Mouse (Mus musculus) myocyte (in vitro differentiated cells): Measurements from ENCODE around the gene Nxn.

Source experiments
- CEBPB ChIP-seq: IDR thresholded peaks from 2 replicates; pipeline ENCODE4 v1.6.1; 2011; ENCODE audit warnings: mild to moderate bottlenecking, moderate library complexity; ENCODE audit not compliant: poor library complexity, insufficient read depth, severe bottlenecking
- E2F4 ChIP-seq: IDR thresholded peaks from one replicate; pipeline ENCODE4 v1.6.1; 2011; ENCODE audit warnings: mild to moderate bottlenecking, control low read depth, moderate library complexity; ENCODE audit not compliant: insufficient read depth
- MAX ChIP-seq: IDR thresholded peaks from one replicate; pipeline ENCODE4 v1.6.1; 2011; ENCODE audit warnings: low read depth, mild to moderate bottlenecking, control low read depth
- POLR2A ChIP-seq: IDR thresholded peaks from one replicate; pipeline ENCODE4 v1.6.1; 2011; ENCODE audit warnings: low read depth, mild to moderate bottlenecking, control low read depth, moderate library complexity; ENCODE audit not compliant: insufficient read length
- POLR2AphosphoS2 ChIP-seq: IDR thresholded peaks from one replicate; pipeline ENCODE4 v1.6.1; 2011; ENCODE audit warnings: low read depth, control low read depth; ENCODE audit not compliant: insufficient read length
- REST ChIP-seq: IDR thresholded peaks from one replicate; pipeline ENCODE4 v1.6.1; 2011; ENCODE audit warnings: mild to moderate bottlenecking, control low read depth, moderate library complexity; ENCODE audit not compliant: insufficient read depth, insufficient read length
- TCF12 ChIP-seq: IDR thresholded peaks from one replicate; pipeline ENCODE4 v1.6.1; 2011; ENCODE audit warnings: mild to moderate bottlenecking, control low read depth; ENCODE audit not compliant: poor library complexity, insufficient read depth, severe bottlenecking
- USF1 ChIP-seq: IDR thresholded peaks from one replicate; pipeline ENCODE4 v1.6.1; 2011; ENCODE audit warnings: low read depth, mild to moderate bottlenecking, control low read depth, moderate library complexity

DNA sequence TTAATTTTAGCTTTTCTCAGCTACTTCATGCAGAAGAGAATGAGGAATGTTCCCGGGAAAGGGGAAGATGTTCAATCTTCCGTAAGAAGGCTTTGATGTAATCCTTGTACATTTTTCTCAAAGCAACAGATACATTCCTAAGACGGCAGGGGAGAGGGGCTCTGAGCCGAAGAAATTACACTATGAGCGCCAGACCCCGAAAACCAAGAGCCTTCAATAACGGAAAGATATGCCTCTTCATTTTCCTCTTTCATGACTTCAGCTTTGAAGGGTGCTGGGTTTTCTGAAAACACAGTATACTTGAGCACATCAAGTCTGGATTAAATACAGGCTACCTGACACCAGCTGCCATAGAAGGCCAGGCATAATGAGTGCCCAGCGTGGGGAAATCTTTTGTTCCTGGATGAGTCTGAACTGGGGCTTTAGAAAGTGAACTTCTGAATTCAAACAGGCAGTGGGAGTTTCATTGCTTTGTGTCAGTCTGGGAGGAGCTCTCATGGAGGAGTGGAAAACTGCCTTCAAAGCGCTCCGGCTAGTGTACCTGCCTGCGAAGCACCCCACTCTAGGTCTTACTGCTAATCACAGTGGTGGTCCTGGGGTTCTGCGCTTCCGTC lies 16.1 kb downstream of the Nxn start:
- TF ChIP-seq POLR2A (no peak), E2F4 (no peak), USF1 (no peak), MAX (no peak), CEBPB (no peak), POLR2AphosphoS2 (no peak), REST (no peak), TCF12 (no peak)
